Mouse (Mus musculus): ENCODE measurements around the gene Dnajc27. TPM values are rescaled to one million over a fixed set of nuclear protein-coding genes. Genes with fewer than 3 reads are reported as not detected.

Dnajc27 gene
- polyA plus RNA-seq (2014; fragmentation: Illumina TruSeq; extraction: RNeasy Lipid Tissue Mini Kit (QIAGEN cat#74804); ENCODE audit: low read depth, low replicate concordance), result 3.9 TPM

GRCm38 (mm10) chr12:4082132-4083001 is at the start of gene Dnajc27:
TSS of gene Dnajc27 (plus strand) at chr12:4082583.

GRCm38 (mm10) chr12:4038061-4039041 is 44.0 kb upstream of the Dnajc27 start, which contains the start of gene Efr3b:
TSS of gene Efr3b (minus strand) at chr12:4038915.

GRCm38 (mm10) chr12:4132941-4133846 is 50.8 kb downstream of the Dnajc27 start, which contains the start of gene Adcy3:
TSS of gene Adcy3 (plus strand) at chr12:4133103.

Other genes with a start within 250 kb of the Dnajc27 start
- gene Pomc, start 127.6 kb upstream of the Dnajc27 start, polyA plus RNA-seq (2014; fragmentation: Illumina TruSeq; extraction: RNeasy Lipid Tissue Mini Kit (QIAGEN cat#74804); ENCODE audit: low read depth, low replicate concordance), result not detected
- gene Efr3b, start 43.7 kb upstream of the Dnajc27 start, polyA plus RNA-seq (2014; fragmentation: Illumina TruSeq; extraction: RNeasy Lipid Tissue Mini Kit (QIAGEN cat#74804); ENCODE audit: low read depth, low replicate concordance), result 1.7 TPM
- gene Adcy3, start 50.5 kb downstream of the Dnajc27 start, polyA plus RNA-seq (2014; fragmentation: Illumina TruSeq; extraction: RNeasy Lipid Tissue Mini Kit (QIAGEN cat#74804); ENCODE audit: low read depth, low replicate concordance), result 8.6 TPM
- 4.7 TPM for gene Ptrhd1, start 151.4 kb downstream of the Dnajc27 start, polyA plus RNA-seq (2014; fragmentation: Illumina TruSeq; extraction: RNeasy Lipid Tissue Mini Kit (QIAGEN cat#74804); ENCODE audit: low read depth, low replicate concordance)
- 5.9 TPM for gene Cenpo, start 151.7 kb downstream of the Dnajc27 start, polyA plus RNA-seq (2014; fragmentation: Illumina TruSeq; extraction: RNeasy Lipid Tissue Mini Kit (QIAGEN cat#74804); ENCODE audit: low read depth, low replicate concordance)